Mouse (Mus musculus) kidney, adult 11 months (tissue): ENCODE measurements around the gene Serpina1b.
"Not testable (repeated sequence)": the region's sequence is repeated elsewhere in the genome, so short reads cannot be mapped to it uniquely, and the experiment has no call there.

ENCODE experiments used
- DNase-seq: peaks from one replicate; pipeline ENCODE4 v3.0.0; 2022

The Serpina1b gene

DNA sequence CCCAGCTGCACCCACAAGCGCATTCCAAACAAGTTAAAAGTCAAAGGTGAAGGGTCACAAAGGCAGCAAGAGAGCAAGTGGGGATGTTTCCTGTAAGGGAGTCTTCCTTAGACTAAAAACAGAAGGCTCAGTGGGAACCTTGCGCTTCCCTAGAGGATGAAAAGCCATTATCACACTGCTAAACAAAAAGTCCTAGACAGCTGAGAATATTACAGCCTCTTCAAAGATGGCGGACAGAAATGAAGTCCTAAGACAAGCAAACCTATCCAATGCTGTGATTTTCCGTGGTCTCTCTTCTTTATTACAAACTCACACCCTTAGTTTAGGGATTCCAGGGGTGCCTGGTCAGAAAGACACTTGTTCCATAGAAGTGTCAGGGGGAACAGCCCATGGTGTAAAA is at the start of gene Serpina1b:
Gene Serpina1b (minus strand): TSS at position 101 of the 400 bp plus-strand sequence.
- DNase-seq, result not testable (repeated sequence)

- not testable (repeated sequence) for DNase-seq
These were observed 36.7 kb upstream of the Serpina1b start for GRCm38 (mm10) chr12:103866873-103867272.

- not testable (repeated sequence) for DNase-seq
These were observed 33.2 kb upstream of the Serpina1b start, which contains the start of gene Serpina1a for GRCm38 (mm10) chr12:103863101-103863974. TSS of gene Serpina1a (minus strand) at chr12:103863562.

GRCm38 (mm10) chr12:103860976-103861375 is 30.8 kb upstream of the Serpina1b start:
- DNase-seq, result no peak

DNA sequence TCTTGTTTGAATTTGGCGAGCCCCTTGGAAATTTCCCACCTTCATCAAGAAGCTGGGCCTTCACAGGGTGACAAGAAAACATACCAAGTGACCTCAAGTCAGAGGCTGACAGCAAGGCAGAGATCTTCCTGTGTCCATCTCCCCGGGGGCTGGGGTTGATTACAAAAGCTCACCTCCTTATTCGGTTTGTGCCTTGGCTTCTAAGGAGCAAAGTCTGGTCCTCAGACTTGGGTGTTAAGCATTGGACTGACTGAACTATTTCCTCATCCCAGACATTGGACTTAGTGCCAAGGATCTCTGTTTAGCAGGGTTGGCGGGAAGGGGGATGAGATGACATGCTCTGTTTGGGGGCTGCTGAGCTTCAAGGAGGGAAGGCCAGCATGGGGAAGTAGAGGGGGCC is 30.4 kb upstream of the Serpina1b start:
- DNase-seq, result peak; percentile 11

DNA sequence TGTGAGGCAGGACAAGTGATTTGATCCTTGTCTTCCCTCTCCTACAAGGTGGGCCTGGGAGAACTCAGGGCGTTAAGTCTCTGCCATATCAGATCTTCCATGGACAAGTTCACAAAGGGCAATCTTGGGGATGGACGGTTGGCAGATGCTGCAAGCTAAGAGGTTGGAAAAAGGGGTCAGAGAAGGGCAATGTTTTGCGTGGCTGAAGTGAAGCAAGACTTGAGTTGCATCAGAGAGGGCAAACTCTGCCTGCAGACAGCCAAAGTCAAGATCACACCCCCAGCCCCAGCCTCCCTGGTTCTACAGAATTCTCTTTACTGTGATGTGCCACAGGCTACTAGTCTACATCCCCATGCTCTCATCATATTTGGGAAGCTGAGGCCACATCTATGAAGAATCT is 29.4 kb upstream of the Serpina1b start:
- not testable (repeated sequence) for DNase-seq

DNA sequence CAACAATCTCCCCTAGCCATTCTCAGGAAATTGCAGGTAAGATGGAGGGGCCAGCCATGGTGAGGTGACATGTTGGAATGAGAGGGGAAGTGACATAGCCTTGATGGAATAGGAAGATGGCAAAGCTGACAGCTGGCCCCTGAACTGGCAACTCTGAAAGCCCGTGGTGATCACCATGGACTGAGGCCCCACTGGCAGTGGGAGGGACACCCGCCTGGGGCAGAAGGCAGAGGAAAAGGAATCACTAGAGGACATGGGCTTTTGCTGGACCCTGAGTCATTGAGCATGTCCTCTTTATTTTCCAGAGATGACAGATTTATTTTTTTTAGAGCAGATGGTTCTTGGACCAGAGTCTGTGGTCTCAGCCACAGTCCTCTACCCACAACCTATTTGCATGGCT is 22.9 kb upstream of the Serpina1b start:
- not testable (repeated sequence) for DNase-seq

DNA sequence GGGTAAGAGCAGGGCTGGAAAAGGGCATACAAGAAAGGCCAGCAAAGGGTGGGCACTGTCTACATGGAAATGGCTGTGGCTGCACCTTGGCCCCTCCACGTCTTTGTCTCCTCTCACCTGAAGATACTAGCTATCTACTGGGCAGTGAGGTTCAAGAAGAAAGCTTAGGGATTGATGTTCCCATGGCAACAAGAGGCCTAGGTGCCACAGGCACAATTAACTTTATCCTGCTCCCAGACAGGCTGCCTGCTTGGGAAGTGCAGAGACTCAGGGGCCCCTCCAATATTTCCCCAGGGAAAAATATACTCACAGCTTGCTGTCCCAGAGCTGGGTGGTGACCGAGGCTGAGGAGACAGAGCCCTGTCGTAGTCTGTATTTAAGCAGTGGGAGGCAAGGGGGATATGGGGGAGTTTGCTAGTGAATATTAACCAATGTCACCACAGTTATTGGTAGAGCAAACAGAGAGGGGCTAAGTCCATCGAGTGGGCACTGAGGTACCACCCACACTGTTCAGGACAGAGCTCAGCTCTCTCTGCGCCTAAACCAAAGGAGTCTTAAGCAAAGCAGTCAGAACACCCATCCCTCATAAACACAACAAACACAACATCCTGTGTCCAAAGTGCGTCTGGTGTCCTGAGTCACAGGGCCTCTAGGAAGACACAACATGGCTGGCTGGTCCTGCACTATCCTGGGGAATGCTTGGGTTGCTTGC is 2.4 kb downstream of the Serpina1b start:
- DNase-seq, result not testable (repeated sequence)

GRCm38 (mm10) chr12:103823826-103824225 is 6.3 kb downstream of the Serpina1b start:
- not testable (repeated sequence) for DNase-seq

- not testable (repeated sequence) for DNase-seq
These were observed 56.8 kb downstream of the Serpina1b start, which contains the start of gene Serpina1d for GRCm38 (mm10) chr12:103773246-103773851. TSS of gene Serpina1d (minus strand) at chr12:103773592.

DNA sequence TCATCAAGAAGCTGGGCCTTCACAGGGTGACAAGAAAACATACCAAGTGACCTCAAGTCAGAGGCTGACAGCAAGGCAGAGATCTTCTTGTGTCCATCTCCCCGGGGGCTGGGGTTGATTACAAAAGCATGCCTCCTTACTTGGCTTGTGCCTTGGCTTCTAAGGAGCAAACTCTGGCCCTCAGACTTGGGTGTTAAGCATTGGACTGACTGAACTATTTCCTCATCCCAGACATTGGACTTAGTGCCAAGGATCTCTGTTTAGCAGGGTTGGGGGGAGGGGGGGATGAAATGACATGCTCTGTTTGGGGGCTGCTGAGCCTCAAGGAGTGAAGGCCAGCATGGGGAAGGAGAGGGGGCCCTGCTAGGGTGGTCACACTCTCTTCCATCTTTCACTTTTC is 59.6 kb downstream of the Serpina1b start:
- DNase-seq, result peak; percentile 15

DNA sequence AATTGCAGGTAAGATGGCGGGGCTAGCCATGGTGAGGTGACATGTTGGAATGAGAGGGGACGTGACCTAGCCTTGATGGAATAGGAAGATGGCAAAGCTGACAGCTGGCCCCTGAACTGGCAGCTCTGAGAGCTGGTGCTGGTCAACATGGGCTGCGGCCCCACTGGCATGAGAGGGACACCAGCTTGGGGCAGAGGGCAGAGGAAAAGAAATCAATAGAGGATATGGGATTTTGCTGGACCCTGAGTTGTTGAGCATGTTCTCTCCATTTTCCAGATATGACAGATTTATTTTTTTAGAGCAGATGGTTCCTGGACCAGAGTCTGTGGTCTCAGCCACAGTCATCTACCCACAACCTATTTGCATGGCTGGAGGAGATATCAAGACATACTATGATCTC is 67.1 kb downstream of the Serpina1b start:
- DNase-seq, result not testable (repeated sequence)

DNA sequence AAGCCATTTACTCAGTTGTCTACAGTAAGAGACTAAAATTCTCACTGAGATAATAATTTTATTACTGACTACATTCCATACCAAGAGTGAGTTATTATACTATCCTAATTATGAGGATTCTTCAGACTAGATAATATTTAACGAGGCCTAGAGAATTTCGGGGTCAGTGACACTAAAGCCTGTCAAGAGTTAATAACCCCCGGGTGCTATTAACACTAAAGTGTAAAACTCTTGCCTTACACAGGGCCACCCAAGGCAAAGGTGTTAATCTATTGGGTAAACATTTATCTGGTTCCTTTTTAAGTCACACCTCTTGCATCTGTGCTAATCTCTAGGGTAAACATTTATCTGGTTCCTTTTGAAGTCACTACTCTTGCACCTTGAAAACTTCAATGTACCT is 69.9 kb downstream of the Serpina1b start:
- not testable (repeated sequence) for DNase-seq

GRCm38 (mm10) chr12:103745957-103746356 is 84.2 kb downstream of the Serpina1b start:
- not testable (repeated sequence) for DNase-seq

- not testable (repeated sequence) for DNase-seq
These were observed 92.2 kb downstream of the Serpina1b start for GRCm38 (mm10) chr12:103737791-103738580.

GRCm38 (mm10) chr12:103735566-103735965 is 94.6 kb downstream of the Serpina1b start:
- not testable (repeated sequence) for DNase-seq

- not testable (repeated sequence) for DNase-seq
These were observed 95.1 kb downstream of the Serpina1b start for GRCm38 (mm10) chr12:103735101-103735500.

GRCm38 (mm10) chr12:103711537-103711936 is 118.6 kb downstream of the Serpina1b start:
- no peak for DNase-seq

- no peak for DNase-seq
These were observed 119.8 kb downstream of the Serpina1b start for GRCm38 (mm10) chr12:103710405-103710804.

GRCm38 (mm10) chr12:103706113-103706512 is 124.1 kb downstream of the Serpina1b start:
- DNase-seq, result no peak

GRCm38 (mm10) chr12:103705547-103705946 is 124.6 kb downstream of the Serpina1b start:
- peak; percentile 14 for DNase-seq

GRCm38 (mm10) chr12:103700144-103700750 is 129.9 kb downstream of the Serpina1b start:
- DNase-seq, result peak; percentile 80
